Mouse (Mus musculus) layer of hippocampus, adult 2 months (tissue): Measurements from ENCODE around the gene Rrbp1. TPM values are rescaled to one million over a fixed set of nuclear protein-coding genes. Genes with fewer than 3 reads are reported as not detected.

Experiments used
- DNase-seq, 2 experiments: peaks; one replicate each; pipeline ENCODE4 v3.0.0; 2022; ENCODE audit warnings: low spot score in 2 of 2
- H3K27ac ChIP-seq: fragments of 200-600 bp; 2 replicates; pipeline ENCODE4 v1.8.1; 2022
- H3K4me3 ChIP-seq: fragments of 200-600 bp; 2 replicates; pipeline ENCODE4 v1.8.1; 2022; ENCODE audit warnings: mild to moderate bottlenecking
- CTCF ChIP-seq: fragments of 200-600 bp; conservative IDR thresholded peaks from 2 replicates; pipeline ENCODE4 v1.8.1; 2022; ENCODE audit warnings: antibody characterized with exemption, mild to moderate bottlenecking, moderate library complexity
- total RNA-seq, 2 experiments: library from RNA; stranded (reverse); gene quantifications; 2 replicates each; pipeline ENCODE4 v1.2.3; 2021

Rrbp1 gene
- total RNA-seq, 2 experiments from 2014 or later = 52.6 to 56.3 TPM

GRCm38 (mm10) chr2:143970841-143971240 is 40.2 kb downstream of the Rrbp1 start:
- Histone ChIP-seq H3K27ac (no peak overlapping the region), H3K4me3 (no peak overlapping the region)
- no peak for TF ChIP-seq CTCF
- DNase-seq = no peak

- Histone ChIP-seq H3K4me3 (no peak overlapping the region), H3K27ac (no peak overlapping the region)
- no peak for TF ChIP-seq CTCF
- DNase-seq = no peak
Measured at GRCm38 (mm10) chr2:143969260-143969659, 41.8 kb downstream of the Rrbp1 start.

- DNase-seq = no peak
- peak; percentile 46 for TF ChIP-seq CTCF
- H3K4me3 ChIP-seq = no peak overlapping the region
- no peak overlapping the region for H3K27ac ChIP-seq
Measured at GRCm38 (mm10) chr2:143963318-143963717, 47.7 kb downstream of the Rrbp1 start.

GRCm38 (mm10) chr2:143962192-143962591 is 48.9 kb downstream of the Rrbp1 start:
- Histone ChIP-seq H3K4me3 (no peak overlapping the region), H3K27ac (no peak overlapping the region)
- no peak for TF ChIP-seq CTCF
- DNase-seq = no peak

- Histone ChIP-seq H3K27ac (no peak overlapping the region), H3K4me3 (no peak overlapping the region)
- DNase-seq = no peak
- TF ChIP-seq CTCF = no peak
Measured at GRCm38 (mm10) chr2:143955746-143956145, 55.3 kb downstream of the Rrbp1 start.

GRCm38 (mm10) chr2:143955004-143955403 is 56.1 kb downstream of the Rrbp1 start:
- no peak overlapping the region for H3K27ac ChIP-seq
- H3K4me3 ChIP-seq = no peak overlapping the region
- no peak for DNase-seq
- TF ChIP-seq CTCF = no peak

- no peak overlapping the region for H3K27ac ChIP-seq
- TF ChIP-seq CTCF = no peak
- H3K4me3 ChIP-seq = no peak overlapping the region
- DNase-seq = no peak
Measured at GRCm38 (mm10) chr2:143953944-143954343, 57.1 kb downstream of the Rrbp1 start.

GRCm38 (mm10) chr2:143951546-143952315 is 59.3 kb downstream of the Rrbp1 start:
- Histone ChIP-seq H3K4me3 (no peak overlapping the region), H3K27ac (no peak overlapping the region)
- DNase-seq = no peak
- TF ChIP-seq CTCF = no peak

GRCm38 (mm10) chr2:143951028-143951420 is 60.0 kb downstream of the Rrbp1 start:
- no peak for TF ChIP-seq CTCF
- Histone ChIP-seq H3K4me3 (no peak overlapping the region), H3K27ac (no peak overlapping the region)
- no peak for DNase-seq

- no peak for DNase-seq
- TF ChIP-seq CTCF = no peak
- Histone ChIP-seq H3K4me3 (no peak overlapping the region), H3K27ac (no peak overlapping the region)
Measured at GRCm38 (mm10) chr2:143950290-143951027, 60.6 kb downstream of the Rrbp1 start.

- no peak overlapping the region for H3K27ac ChIP-seq
- no peak overlapping the region for H3K4me3 ChIP-seq
- no peak for TF ChIP-seq CTCF
- no peak for DNase-seq
Measured at GRCm38 (mm10) chr2:143949217-143949616, 61.8 kb downstream of the Rrbp1 start.

- no peak for TF ChIP-seq CTCF
- Histone ChIP-seq H3K27ac (no peak overlapping the region), H3K4me3 (no peak overlapping the region)
- no peak for DNase-seq
Measured at GRCm38 (mm10) chr2:143948416-143948815, 62.6 kb downstream of the Rrbp1 start.

- no peak for TF ChIP-seq CTCF
- Histone ChIP-seq H3K27ac (no peak overlapping the region), H3K4me3 (no peak overlapping the region)
- no peak for DNase-seq
Measured at GRCm38 (mm10) chr2:143947981-143948380, 63.1 kb downstream of the Rrbp1 start.

GRCm38 (mm10) chr2:143946399-143946798 is 64.7 kb downstream of the Rrbp1 start:
- DNase-seq = no peak
- no peak for TF ChIP-seq CTCF
- Histone ChIP-seq H3K4me3 (no peak overlapping the region), H3K27ac (no peak overlapping the region)
